14 mouse cellular contexts compared by ENCODE assay signal in genomic region chr8:112653276-112653675, GRCm38 (mm10).
"Had no signal": no experiment of that assay in that cellular context is flagged by ENCODE, and none has a peak within 500 bp of the region (broad histone marks: within the 10 kb centered on the region; RNA-seq: fewer than 3 reads in every experiment).

No protein-coding gene starts in this region.

- H3K27ac ChIP-seq: kidney, embryonic 15.5 days; left cerebral cortex, adult 2 months; limb, embryonic 13.5 days; liver, embryonic 14.5 days; midbrain, embryonic 13.5 days; neural tube, embryonic 12.5 days; stomach, embryonic 15.5 days had no signal

- H3K9me3 ChIP-seq: kidney, embryonic 15.5 days; limb, embryonic 13.5 days; midbrain, embryonic 13.5 days; neural tube, embryonic 12.5 days; stomach, embryonic 15.5 days had no signal

- H3K36me3 ChIP-seq: kidney, embryonic 15.5 days; limb, embryonic 13.5 days; midbrain, embryonic 13.5 days; neural tube, embryonic 12.5 days; stomach, embryonic 15.5 days had no signal

- H3K4me2 ChIP-seq: kidney, embryonic 15.5 days; limb, embryonic 13.5 days; midbrain, embryonic 13.5 days; neural tube, embryonic 12.5 days; stomach, embryonic 15.5 days had no signal

- H3K27me3 ChIP-seq: kidney, embryonic 15.5 days; limb, embryonic 13.5 days; midbrain, embryonic 13.5 days; neural tube, embryonic 12.5 days; stomach, embryonic 15.5 days had no signal

- DNase-seq: kidney, postnatal 14 days; lung, adult 18-20 months; retina, postnatal 1 day; right cerebral cortex, postnatal 4 days; spleen, adult 18-20 months; thymus, adult 2 months; thymus, postnatal 25 days had no signal

- ATAC-seq: midbrain, embryonic 13.5 days had no signal

- H3K4me3 ChIP-seq: kidney, embryonic 15.5 days; left cerebral cortex, adult 2 months; limb, embryonic 13.5 days; midbrain, embryonic 13.5 days; neural tube, embryonic 12.5 days; stomach, embryonic 15.5 days had no signal

- H3K9ac ChIP-seq: kidney, embryonic 15.5 days; limb, embryonic 13.5 days; liver, embryonic 14.5 days; midbrain, embryonic 13.5 days; neural tube, embryonic 12.5 days; stomach, embryonic 15.5 days had no signal

- H3K4me1 ChIP-seq: kidney, embryonic 15.5 days; limb, embryonic 13.5 days; midbrain, embryonic 13.5 days; neural tube, embryonic 12.5 days; stomach, embryonic 15.5 days had no signal
